In the genomic region with DNA sequence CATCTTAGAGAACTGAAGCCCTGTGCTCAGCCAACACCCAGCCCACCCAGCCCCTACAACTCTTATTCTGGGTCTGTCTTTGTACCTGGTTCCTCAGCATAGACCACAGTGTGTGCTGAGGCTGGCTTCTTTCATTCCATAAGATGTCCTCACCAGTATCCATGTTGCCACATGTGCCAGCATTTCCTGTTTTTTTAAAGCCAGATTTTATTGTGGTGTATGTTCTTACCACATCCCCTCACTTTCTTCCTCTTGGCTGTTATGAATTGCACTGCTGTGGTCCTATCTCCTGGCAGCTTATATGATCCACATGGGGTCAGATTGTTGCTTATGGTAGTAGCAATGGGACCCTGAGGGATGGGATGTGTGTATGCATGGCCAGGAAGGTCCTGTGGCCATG, we compare ENCODE assay signal across 19 mouse cellular contexts.
"Had no signal": no experiment of that assay in that cellular context is flagged by ENCODE, and none has a peak within 500 bp of the region (broad histone marks: within the 10 kb centered on the region; RNA-seq: fewer than 3 reads in every experiment).

No protein-coding gene starts in this region.

- H3K4me3 ChIP-seq: midbrain, embryonic 10.5 days; midbrain, embryonic 12.5 days; myocyte; neural tube, embryonic 13.5 days; neural tube, embryonic 15.5 days had no signal

- H3K9me3 ChIP-seq: midbrain, embryonic 10.5 days; midbrain, embryonic 12.5 days; neural tube, embryonic 13.5 days; neural tube, embryonic 15.5 days had no signal

- H3K4me1 ChIP-seq: neural tube, embryonic 13.5 days; neural tube, embryonic 15.5 days had no signal

- H3K27me3 ChIP-seq: neural tube, embryonic 13.5 days; neural tube, embryonic 15.5 days had no signal

- DNase-seq: lung, adult 18-20 months; lung, embryonic 14.5 days; lung, postnatal 10 days; lung, postnatal 4 days; midbrain, embryonic 14.5 days; retina, postnatal 1 day; right cerebral cortex, adult 18-20 months; right cerebral cortex, postnatal 25 days; right cerebral cortex, postnatal 4 days; spleen, adult 18-20 months; thymus, adult 18-20 months; thymus, postnatal 14 days; thymus, postnatal 36 days had no signal

- ATAC-seq: midbrain, embryonic 16.5 days had no signal

- H3K27ac ChIP-seq: midbrain, embryonic 10.5 days; midbrain, embryonic 12.5 days; neural tube, embryonic 13.5 days; neural tube, embryonic 15.5 days had no signal

- H3K9ac ChIP-seq: lung, embryonic 14.5 days; midbrain, embryonic 12.5 days; neural tube, embryonic 13.5 days; neural tube, embryonic 15.5 days had no signal

- H3K36me3 ChIP-seq: midbrain, embryonic 10.5 days; midbrain, embryonic 12.5 days; neural tube, embryonic 13.5 days; neural tube, embryonic 15.5 days had no signal

- H3K4me2 ChIP-seq: lung, embryonic 14.5 days; midbrain, embryonic 12.5 days; neural tube, embryonic 13.5 days; neural tube, embryonic 15.5 days had no signal
